Mouse (Mus musculus) stomach, postnatal 0 days (tissue): ENCODE data around the gene Sirt2.
A peak's percentile ranks its signal among the peaks of the same experiment; 100 is the strongest.

Experiments
- CTCF ChIP-seq: IDR thresholded peaks from 2 replicates; pipeline ENCODE4 v1.5.1; 2016; ENCODE audit warnings: antibody characterized with exemption, low read depth, mild to moderate bottlenecking, moderate library complexity
- EP300 ChIP-seq: optimal IDR thresholded peaks from 2 replicates; pipeline ENCODE3; 2016; ENCODE audit warnings: antibody characterized with exemption

DNA sequence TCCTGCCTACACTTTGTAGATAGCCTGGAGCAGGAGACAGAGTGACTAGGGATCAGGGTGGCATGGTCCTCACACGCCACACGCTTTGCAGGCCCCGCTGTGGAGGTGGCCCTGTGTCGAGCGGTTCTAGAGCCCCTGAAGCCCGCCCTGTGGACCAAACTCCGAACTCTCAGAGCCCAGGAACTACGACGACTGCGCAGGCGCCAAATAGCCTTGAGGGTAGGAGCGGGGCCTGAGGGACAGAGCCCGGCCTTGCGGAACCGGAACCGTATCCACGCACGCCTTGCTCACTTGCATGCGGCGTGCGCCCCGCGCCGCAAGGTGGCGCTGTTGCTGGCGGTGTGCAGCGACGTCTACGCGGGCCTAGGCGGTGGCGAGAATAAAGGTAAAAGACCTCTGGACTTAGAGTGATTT lies 30.0 kb downstream of the Sirt2 start:
- TF ChIP-seq CTCF (peak; percentile 99), EP300 (no peak)
